Mouse (Mus musculus) megakaryocyte-erythroid progenitor cell, adult 5-6 weeks (primary cell): Measurements from ENCODE around the gene Nus1. TPM values are rescaled to one million over a fixed set of nuclear protein-coding genes. Genes with fewer than 3 reads are reported as not detected.

Experiments used
- ATAC-seq: replicated peaks from 2 replicates; pipeline ENCODE4 v1.8.0; 2016; ENCODE audit warnings: mild to moderate bottlenecking, inconsistent platforms; ENCODE audit not compliant: severe bottlenecking, poor library complexity, low FRiP score, low TSS enrichment
- total RNA-seq, 2 experiments: library from RNA; stranded (forward) in 1 of 2; stranded (reverse) in 1 of 2; fragments of 200-1000, 215-1000 nt in 1 of 2; fragments of >200 nt in 1 of 2; fragmentation: Nextera tagmentation in 1 of 2; gene quantifications; 2 replicates each; pipeline ENCODE4 v1.2.3; 2014 to 2017

The Nus1 gene
- total RNA-seq (2014; fragmentation: Nextera tagmentation) (23.7 and 28.4 TPM in 2 replicates), total RNA-seq (2017) (30.1 and 33.2 TPM in 2 replicates)

GRCm38 (mm10) chr10:52417299-52417997, at the start of gene Nus1:
TSS of gene Nus1 (plus strand) at chr10:52417547.
- ATAC-seq: peak; percentile 96

DNA sequence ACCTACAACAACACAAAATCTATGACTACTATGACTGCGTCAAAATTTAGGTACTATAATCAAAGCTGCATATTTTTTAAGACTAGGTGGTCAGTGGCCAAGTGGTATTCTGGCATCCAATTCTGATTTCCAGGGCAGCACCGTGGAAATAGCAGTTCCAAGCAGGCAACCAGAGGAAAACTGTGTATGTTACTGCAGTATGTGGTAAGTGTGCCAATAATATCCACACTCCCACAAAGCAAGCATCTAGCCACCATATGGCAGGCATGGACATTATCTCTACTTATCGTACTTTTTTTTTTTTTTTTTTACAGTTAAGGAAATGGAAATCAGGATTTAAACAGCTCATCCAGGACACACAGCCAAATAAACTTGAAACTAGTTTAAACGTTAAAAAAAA, 49.0 kb upstream of the Nus1 start:
- ATAC-seq: no peak

GRCm38 (mm10) chr10:52373834-52374233, 43.5 kb upstream of the Nus1 start:
- no peak for ATAC-seq

DNA sequence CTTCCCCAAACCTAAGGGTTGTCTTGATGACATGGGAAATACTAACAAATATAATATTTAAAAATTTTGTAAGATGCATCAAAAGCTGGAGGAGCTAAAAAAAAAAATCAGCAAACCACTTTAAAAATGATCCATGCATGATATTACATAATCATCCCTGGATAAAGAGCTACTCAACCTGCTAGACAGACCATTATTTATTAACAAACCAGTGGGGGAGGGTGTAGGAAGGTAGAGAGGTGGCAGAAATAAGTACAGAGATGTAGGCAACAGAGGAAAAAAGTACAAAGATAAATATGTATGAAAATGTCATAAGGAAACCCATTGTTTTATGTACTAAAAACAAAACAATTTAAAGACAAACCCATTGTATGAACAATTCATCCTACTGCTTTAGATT, 42.7 kb upstream of the Nus1 start:
- no peak for ATAC-seq

DNA sequence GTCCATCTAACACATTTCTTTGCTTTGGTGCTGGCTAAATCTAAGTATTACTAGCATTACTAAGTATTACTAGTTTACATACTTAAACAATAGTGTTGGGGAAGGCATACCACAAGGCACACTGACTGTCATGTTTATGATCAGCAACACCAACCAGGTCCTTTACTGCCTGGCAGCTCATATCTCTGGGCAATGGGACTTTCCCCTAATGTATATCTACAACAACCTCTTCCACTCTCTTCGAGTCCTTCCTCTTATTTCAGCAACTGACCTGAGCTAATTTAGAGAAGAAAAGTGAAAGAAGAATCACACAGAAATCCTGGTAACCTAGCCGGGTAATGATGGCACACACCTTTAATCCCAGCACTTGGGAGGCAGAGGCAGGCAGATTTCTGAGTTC, 40.9 kb upstream of the Nus1 start:
- ATAC-seq: no peak

GRCm38 (mm10) chr10:52377813-52378212, 39.5 kb upstream of the Nus1 start:
- no peak for ATAC-seq

DNA sequence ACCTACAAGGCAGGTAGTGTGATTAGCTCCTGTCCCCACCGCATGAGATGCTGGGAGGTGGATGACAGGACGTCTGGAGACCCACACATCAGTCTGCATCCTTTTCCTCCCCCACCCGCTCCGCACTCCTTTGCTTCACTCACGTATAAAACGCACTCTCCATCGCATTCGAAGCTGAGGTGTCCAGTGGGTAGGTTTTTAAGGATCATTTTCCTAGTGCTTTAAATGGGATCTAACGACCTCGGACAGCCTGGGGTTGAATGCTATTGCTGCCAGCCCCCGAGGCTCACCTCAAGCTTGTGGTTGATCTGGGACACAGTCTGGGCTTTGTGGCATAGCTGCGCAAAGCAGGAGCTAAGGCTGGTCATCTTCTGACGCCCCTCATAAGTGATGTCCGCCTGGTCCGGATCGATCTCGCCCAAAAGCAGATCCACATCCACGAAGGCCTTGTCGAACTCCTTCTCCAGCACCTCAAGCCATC, 36.0 kb upstream of the Nus1 start:
- peak; percentile 7; the same call in 1 of the 2 replicates for ATAC-seq

DNA sequence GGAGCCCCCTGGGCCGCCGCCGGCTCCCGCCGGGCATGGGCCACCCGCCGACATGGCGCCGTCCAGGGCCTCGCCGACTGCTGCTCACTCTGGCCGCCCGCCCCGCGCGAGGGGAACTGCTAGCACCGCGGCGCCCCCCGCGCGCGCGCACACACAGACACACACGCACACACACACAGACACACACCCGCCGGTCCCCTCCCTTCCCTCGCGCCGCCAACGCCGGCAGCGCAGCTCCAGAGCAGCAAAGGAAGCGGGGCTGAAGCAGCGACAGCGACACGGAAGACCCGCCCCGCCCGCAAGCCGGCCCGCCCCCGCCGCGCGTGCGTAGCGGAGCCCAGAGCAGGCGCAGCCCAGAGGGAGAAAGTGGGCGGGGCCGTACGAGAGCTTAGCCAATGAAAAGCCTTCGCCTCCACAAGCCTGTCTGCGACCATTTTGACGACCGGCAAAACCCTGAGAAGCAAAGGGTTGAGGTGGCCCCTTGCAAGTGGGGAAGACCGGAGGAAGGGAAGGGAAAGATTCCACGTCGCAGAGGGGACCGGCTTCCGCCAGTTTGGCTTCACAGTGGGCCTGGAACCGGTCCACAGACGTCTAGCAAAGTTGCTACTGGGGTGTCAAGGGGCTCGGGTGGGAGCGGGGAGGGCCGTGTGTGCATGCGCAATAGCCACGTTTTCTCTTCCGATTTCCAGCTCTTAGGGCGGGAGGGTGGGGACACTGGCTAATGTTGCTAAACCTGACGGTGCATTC, 35.3 kb upstream of the Nus1 start, which contains the start of gene Gopc:
Gene Gopc (minus strand): TSS at position 280 of the 747 bp plus-strand sequence.
- ATAC-seq: peak; percentile 94

GRCm38 (mm10) chr10:52383022-52383421, 34.3 kb upstream of the Nus1 start:
- ATAC-seq: no peak

DNA sequence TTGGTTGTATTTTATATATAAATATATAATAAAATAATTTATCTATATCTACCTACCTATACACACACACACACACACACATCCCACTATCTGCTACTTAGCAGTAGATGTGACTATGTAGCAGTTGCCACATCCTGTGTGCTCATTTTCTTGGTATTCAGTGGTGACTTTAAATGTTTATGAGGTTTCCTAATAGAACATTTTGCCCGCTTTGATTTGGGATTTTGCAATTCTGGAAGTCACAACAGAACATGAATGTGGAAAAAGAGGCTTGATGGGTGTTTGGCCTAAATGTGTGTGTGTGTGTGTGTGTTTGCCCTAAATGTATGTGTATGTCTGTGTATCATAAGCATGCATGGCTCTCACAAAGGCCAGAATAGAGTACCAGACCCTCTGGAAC, 33.8 kb upstream of the Nus1 start:
- ATAC-seq: no peak

DNA sequence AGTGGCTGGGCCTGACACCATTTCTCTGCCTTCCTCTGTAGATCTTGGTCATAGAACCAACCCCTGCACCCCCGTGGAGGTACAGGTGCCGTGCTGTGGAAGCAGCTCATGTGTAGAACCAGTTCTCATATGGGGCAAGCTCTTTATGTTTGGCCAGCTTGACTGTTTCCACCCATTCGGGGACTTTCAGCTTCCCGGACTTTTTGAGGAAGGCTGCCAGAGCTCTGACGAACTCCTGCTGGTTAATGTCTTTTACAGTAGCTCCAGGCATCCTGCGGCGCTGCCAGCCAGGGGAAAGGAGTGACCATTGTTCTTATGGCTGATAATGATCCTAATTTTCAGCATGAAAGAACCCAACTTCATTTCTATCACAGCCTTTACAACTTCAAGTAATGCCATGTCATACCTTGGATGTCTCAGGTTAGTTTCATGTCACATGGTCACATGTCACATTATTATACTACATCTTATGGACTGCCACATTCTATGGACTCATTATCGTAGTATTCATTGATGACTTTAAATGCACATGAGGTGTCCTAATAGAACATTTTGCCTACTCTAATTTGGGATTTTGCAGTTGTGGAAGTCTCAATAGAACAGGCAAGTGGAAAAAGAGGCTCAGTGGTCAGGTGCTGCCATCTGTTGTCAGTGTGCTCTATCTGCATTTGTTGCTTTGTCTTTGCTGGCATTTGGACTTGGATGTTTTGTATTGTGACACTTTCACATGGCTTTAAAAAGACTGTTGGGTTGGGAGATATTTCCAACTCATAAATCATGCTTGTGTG, 32.3 kb upstream of the Nus1 start:
- no peak for ATAC-seq

DNA sequence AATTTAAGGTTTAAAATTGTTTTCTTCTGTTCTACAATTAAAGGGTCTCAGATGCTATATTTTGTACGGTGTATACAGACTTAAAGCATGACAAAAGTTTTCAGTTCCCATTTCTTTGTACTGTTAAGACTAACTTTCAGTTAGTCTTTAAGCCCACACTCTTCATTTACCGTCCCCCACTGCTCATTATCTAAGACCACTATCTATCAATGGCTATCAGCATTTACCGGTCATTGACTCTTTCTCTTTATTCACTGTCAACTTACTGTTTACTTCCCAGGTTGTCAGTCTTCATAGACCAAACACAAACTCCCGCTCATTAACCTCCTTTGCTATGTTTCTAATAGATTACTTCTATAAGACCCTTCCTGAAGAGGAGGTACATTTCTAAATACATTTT, 30.2 kb upstream of the Nus1 start:
- no peak for ATAC-seq

DNA sequence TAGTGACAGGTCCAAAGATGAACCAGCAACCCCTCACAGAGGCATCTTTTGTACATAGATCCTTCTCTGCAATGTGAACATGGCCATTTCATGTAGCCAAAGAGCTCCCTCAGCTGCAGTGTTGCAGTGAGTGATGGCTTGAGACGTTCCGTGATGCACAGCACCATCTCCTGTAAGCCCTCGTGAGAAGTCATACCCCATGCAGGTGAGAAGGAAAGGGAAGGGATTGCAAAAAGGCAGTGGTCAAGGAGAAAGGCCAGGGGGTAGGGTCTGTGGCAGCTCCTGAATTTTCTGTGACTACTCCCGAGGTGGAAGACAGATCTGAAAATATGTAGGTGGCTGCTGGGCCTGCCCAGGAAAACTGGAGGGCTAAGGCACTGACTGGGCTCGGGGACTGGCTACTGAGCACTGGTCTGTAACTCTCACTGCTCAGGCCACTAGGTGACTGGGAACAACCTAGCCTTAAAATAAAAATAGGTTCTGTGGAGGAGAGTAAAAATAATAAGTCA, 28.4 kb upstream of the Nus1 start, which contains the start of gene Nepn:
Gene Nepn (plus strand): TSS at position 51 of the 509 bp plus-strand sequence.
- ATAC-seq: no peak

- no peak for ATAC-seq
Measured at GRCm38 (mm10) chr10:52389438-52389837, 27.9 kb upstream of the Nus1 start.

DNA sequence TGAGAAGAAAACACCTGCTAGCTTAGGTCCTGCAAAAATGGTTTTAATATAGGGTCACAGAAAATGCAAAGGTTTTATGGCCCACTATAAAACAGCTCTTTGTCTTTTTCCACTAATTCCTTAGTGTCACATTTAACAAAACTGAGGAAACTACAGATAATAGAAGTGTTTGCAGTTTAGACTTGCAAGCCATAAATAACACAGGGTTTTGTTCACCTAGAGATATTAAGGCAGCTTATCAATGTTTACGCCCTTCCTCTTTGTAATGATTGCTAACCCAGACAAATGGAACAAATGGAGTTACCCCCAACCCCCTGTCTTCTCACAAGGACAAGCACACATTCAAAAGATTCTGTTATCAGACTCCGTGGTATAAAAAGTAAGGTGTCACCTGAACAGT, 26.1 kb upstream of the Nus1 start:
- no peak for ATAC-seq

DNA sequence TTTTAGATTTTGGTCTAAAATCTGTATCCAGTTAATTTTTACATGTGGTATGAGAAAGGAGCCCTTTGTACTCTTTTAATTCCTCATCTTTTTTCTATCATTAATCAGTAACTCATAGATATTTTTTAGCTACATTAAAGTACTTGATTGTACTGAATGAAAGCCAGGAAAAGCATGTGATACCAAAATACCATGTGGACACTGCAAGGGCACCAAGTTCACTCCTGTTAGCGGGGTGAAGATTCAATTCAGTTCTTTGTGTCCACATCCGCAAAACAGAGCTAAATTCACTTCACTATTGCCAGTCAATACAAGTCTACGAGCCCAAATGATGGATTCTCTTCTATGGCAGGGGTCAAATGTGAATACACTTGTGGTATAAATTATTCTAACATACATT, 20.7 kb upstream of the Nus1 start:
- ATAC-seq: no peak

DNA sequence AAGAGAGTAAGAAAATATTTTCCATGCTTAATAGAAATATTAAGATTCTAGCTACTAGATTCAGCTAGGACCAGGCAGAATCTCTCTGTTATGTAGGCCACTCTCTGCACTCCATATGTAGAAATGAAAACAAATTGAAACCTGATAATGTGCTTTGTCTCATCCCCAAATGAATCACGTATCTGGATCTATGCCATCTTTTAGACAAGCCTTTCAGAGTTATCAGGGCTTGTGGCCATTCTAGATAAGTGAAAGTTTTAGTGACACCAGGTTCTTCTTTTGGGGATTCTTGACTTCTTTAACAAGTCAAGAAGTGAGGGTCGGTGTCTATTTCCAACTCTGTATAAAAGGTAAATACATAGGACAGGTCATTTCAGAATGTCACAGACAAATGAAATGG, 18.6 kb upstream of the Nus1 start:
- no peak for ATAC-seq

GRCm38 (mm10) chr10:52399722-52400121, 17.6 kb upstream of the Nus1 start:
- no peak for ATAC-seq

- ATAC-seq: no peak
Measured at GRCm38 (mm10) chr10:52405160-52405559, 12.2 kb upstream of the Nus1 start.

GRCm38 (mm10) chr10:52407526-52407925, 9.8 kb upstream of the Nus1 start:
- no peak for ATAC-seq
